Mouse (Mus musculus) heart, postnatal 0 days (tissue): ENCODE data around the gene Bmf. TPM values are rescaled to one million over a fixed set of nuclear protein-coding genes. Genes with fewer than 3 reads are reported as not detected.

Experiments
- ATAC-seq: fragments of 200-750 bp; cut with Nextera tagmentation; 2 replicates; pipeline ENCODE4 v1.8.0; 2017; ENCODE audit warnings: low read depth, moderate number of reproducible peaks, moderate library complexity; ENCODE audit not compliant: insufficient read depth
- DNase-seq: peaks from one replicate; pipeline ENCODE4 v3.0.0-alpha.2; 2016; ENCODE audit warnings: low spot score
- H3K27ac ChIP-seq: fragments of 300-500 bp; sonication (generic); 2 replicates; pipeline ENCODE4 v1.5.1; 2014; ENCODE audit warnings: low read depth, mild to moderate bottlenecking
- H3K27me3 ChIP-seq: fragments of 300-500 bp; sonication (generic); 2 replicates; pipeline ENCODE4 v1.6.1; 2014; ENCODE audit warnings: low read length, mixed read lengths; ENCODE audit not compliant: control insufficient read depth, insufficient read depth
- H3K36me3 ChIP-seq: fragments of 300-500 bp; sonication (generic); replicated peaks from 2 replicates; pipeline ENCODE4 v1.6.1; 2014; ENCODE audit warnings: low read length, mixed read lengths; ENCODE audit not compliant: control insufficient read depth, insufficient read depth
- H3K4me1 ChIP-seq: fragments of 300-500 bp; sonication (generic); 2 replicates; pipeline ENCODE4 v1.6.1; 2014; ENCODE audit warnings: antibody characterized with exemption; ENCODE audit not compliant: control insufficient read depth, insufficient read depth
- H3K4me2 ChIP-seq: fragments of 300-500 bp; sonication (generic); 2 replicates; pipeline ENCODE4 v1.6.1; 2014; ENCODE audit warnings: low read depth, mild to moderate bottlenecking, low read length, moderate library complexity
- H3K4me3 ChIP-seq: fragments of 300-500 bp; sonication (generic); 2 replicates; pipeline ENCODE4 v1.5.1; 2014; ENCODE audit warnings: low read depth, low read length
- H3K9ac ChIP-seq: fragments of 300-500 bp; sonication (generic); replicated peaks from 2 replicates; pipeline ENCODE4 v1.6.1; 2014; ENCODE audit warnings: low read depth, low read length, mixed read lengths
- H3K9me3 ChIP-seq: fragments of 300-500 bp; sonication (generic); replicated peaks from 2 replicates; pipeline ENCODE4 v1.6.1; 2016; ENCODE audit warnings: low read length; ENCODE audit not compliant: control insufficient read depth
- CTCF ChIP-seq: IDR thresholded peaks from 2 replicates; pipeline ENCODE4 v1.5.1; 2016; ENCODE audit warnings: antibody characterized with exemption, control low read depth, low read depth
- EP300 ChIP-seq: IDR thresholded peaks from 2 replicates; pipeline ENCODE4 v1.6.1; 2016; ENCODE audit warnings: antibody characterized with exemption, low read depth
- WGBS: fragments of 180-500 bp; shearing (Covaris S2); extraction: QIAGEN DNeasy Blood & Tissue Kit; methylation state at CpG from one replicate; pipeline ENCODE4 v1.1.7; 2014; 5-methylcytosine and 5-hydroxymethylcytosine counted together
- polyA plus RNA-seq: library from polyadenylated mRNA; unstranded; fragments of >200 nt; fragmentation: Nextera tagmentation; extraction: Ambion mirVana; gene quantifications from 2 replicates; pipeline ENCODE4 v1.2.1, GENCODE M21; 2015
- total RNA-seq: library from RNA; depleted of rRNA; stranded (reverse); fragments of >200 nt; gene quantifications from 2 replicates; pipeline ENCODE4 v1.2.3, GENCODE M21; 2014; ENCODE audit warnings: low replicate concordance

The Bmf gene
- total and polyA plus RNA-seq, 2 experiments from 2014 or later, result 1.5 to 14.5 TPM

DNA sequence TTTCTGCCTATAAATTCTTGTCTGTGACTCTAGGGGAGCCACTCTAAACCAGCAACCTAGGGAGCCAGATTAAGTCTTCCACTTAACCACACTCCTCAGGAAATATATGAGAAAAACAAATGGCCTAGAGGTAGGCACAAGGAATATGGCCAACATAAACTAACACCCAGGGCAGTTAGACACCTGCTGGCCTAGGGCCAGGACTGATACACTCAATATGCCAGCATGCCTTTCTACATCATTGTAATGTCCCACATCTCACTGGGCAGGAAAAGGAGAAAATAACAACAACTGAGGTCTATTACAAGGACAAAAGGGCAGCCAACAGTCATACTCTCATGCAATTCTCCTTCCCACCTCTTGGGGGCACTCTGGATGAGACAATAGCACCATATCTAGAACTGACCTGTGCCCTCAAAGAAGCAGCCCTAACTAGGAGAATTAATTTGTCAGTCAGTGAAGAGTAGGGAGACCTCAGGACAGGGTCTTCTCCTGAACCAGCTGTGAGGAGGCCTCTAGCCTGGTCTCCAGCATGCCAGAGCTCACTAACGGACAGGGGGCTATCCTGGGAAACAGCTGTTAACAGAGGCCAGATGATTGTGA is 6.4 kb downstream of the Bmf start:
- H3K36me3 ChIP-seq, result peaks cover 3% of the 10 kb centered on the region; the same call in 1 of the 2 replicates
- peak overlapping the region; percentile 99 for H3K27ac ChIP-seq
- H3K4me1 ChIP-seq, result peaks cover 87% of the 10 kb centered on the region
- H3K9me3 ChIP-seq, result no peaks in the 10 kb centered on the region
- H3K4me2 ChIP-seq, result no peak overlapping the region
- no peak overlapping the region for H3K4me3 ChIP-seq
- WGBS, result 78% methylated on average over 1 of the region's 1 CpGs
- TF ChIP-seq CTCF (no peak), EP300 (no peak)
- H3K27me3 ChIP-seq, result no peaks in the 10 kb centered on the region
- DNase-seq (no peak), ATAC-seq (no peak)
- 0 out of 2 replicates have a peak overlapping the region, but pooled peaks have one; percentile 22 for H3K9ac ChIP-seq

DNA sequence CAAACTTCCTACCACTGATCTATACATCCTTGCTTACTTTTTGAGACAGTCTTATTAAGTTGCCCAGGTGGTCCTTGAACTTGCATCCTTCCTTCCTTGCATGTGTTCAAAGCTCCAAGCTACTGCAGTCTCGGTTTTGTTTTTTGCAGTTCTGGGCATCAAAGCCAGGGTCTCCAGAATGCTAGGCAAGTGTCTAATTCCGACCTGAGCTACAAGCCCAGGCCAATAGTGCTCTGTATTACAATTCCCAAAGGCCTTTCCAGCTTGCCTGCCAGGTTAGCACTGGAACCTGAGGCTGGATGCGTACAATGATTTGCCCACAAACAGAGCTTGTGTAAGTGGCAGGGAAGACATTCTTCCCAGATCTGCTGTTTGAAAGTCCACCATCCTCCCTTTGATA is 7.8 kb downstream of the Bmf start:
- peaks cover 3% of the 10 kb centered on the region; the same call in 1 of the 2 replicates for H3K36me3 ChIP-seq
- H3K9ac ChIP-seq, result no peak overlapping the region
- peak overlapping the region; percentile 99 for H3K27ac ChIP-seq
- no peak overlapping the region for H3K4me3 ChIP-seq
- ATAC-seq (no peak), DNase-seq (no peak)
- H3K9me3 ChIP-seq, result no peaks in the 10 kb centered on the region
- H3K4me1 ChIP-seq, result peaks cover 83% of the 10 kb centered on the region
- TF ChIP-seq CTCF, result no peak
- no peak for TF ChIP-seq EP300
- H3K27me3 ChIP-seq, result no peaks in the 10 kb centered on the region
- no peak overlapping the region for H3K4me2 ChIP-seq
- 79% methylated on average over 3 of the region's 3 CpGs for WGBS

DNA sequence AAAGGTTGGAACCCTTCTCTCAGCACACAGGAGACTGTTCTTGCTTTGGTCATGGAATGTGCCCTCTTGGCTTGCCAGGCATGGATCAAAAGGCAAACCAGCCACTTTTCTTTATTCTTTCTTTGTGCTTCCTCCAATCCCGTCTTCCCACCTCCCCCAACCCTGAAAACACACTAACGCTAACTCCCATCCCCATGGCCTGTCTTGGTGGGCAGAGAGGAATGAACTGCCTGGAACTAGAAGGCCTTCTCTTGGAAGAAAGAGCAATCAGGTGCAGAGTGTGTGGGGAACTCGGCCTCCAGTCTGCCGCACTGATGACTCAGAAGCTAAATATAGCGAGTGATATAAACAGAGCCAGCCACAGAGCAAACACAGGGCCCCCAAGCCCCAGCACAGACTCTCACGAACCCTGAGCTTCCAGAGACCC is 8.8 kb downstream of the Bmf start:
- Histone ChIP-seq H3K9ac (peak overlapping the region; percentile 56; the same call in 1 of the 2 replicates), H3K4me3 (no peak overlapping the region), H3K9me3 (no peaks in the 10 kb centered on the region), H3K27ac (peak overlapping the region; percentile 99), H3K4me2 (peak overlapping the region; percentile 30; the same call in 1 of the 2 replicates), H3K27me3 (no peaks in the 10 kb centered on the region), H3K36me3 (peaks cover 3% of the 10 kb centered on the region; the same call in 1 of the 2 replicates), H3K4me1 (peaks cover 81% of the 10 kb centered on the region)
- TF ChIP-seq EP300 (no peak; the same call in 1 of the 2 replicates), CTCF (no peak)
- peak; percentile 92 for DNase-seq
- peak; percentile 78 for ATAC-seq
- WGBS, result 4% methylated on average over 6 of the region's 6 CpGs

DNA sequence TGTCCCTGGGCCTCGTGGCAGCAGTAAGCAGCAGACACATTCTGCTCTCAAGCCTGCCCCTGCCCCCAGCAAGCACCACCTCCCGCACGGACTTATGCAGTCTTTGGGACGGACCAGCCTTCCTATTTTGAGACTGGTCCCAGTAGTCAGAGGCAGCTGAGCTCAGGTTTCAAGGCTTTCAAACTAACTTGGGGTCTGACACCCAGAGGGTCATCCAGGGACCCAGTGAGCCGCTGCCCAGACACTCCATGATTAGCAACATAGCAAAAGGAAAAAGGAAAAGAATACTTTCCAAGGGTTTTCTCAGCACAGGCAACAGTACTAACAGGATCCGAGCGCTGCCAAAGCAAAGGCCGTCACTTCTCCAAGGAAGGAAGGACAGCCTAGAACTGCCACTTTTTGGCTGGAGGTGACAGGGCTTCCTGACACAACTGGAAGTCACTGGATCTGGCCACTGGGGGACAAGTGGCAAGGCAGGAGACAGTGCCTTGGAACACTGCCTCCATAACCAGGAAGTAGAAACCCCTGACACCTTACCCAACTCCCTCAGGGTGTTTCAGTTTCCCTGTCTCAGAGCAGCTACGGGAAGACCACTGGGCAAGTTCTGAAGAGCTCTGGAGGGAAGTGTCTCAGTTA is 9.5 kb downstream of the Bmf start:
- Histone ChIP-seq H3K4me2 (no peak overlapping the region), H3K27me3 (no peaks in the 10 kb centered on the region), H3K4me3 (no peak overlapping the region), H3K9ac (peak overlapping the region; percentile 56), H3K27ac (peak overlapping the region; percentile 99), H3K4me1 (peaks cover 75% of the 10 kb centered on the region), H3K36me3 (peaks cover 3% of the 10 kb centered on the region; the same call in 1 of the 2 replicates), H3K9me3 (no peaks in the 10 kb centered on the region)
- DNase-seq, result peak; percentile 51
- TF ChIP-seq EP300, result no peak
- TF ChIP-seq CTCF, result no peak
- peak; percentile 9; the same call in 1 of the 2 replicates for ATAC-seq
- WGBS, result 16% methylated on average over 9 of the region's 9 CpGs

DNA sequence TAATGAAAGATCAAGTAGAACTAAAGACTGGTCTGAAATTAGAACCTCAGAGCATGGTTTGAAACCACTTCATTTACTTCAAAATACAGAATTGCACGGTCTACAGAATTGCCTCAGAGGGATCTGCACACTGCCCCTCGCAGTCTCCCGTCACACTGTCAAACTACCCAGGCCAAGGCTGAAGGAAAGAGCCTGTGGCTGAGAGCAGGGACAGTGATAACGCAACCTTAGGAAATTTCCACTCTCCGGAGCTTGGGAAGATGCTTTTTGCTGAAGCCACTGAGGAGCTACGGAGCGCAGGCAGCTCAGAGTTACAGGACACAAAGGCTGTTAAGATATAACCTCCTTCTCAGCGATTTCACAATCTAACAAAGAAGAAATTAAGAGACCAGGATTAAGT is 10.4 kb downstream of the Bmf start:
- peak overlapping the region; percentile 99 for H3K27ac ChIP-seq
- peaks cover 3% of the 10 kb centered on the region; the same call in 1 of the 2 replicates for H3K36me3 ChIP-seq
- no peak for ATAC-seq
- 52% methylated on average over 8 of the region's 8 CpGs for WGBS
- DNase-seq, result no peak
- no peak overlapping the region for H3K9ac ChIP-seq
- TF ChIP-seq EP300, result no peak
- TF ChIP-seq CTCF, result no peak
- no peak overlapping the region for H3K4me2 ChIP-seq
- H3K4me3 ChIP-seq, result no peak overlapping the region
- H3K4me1 ChIP-seq, result peaks cover 65% of the 10 kb centered on the region
- H3K27me3 ChIP-seq, result no peaks in the 10 kb centered on the region
- H3K9me3 ChIP-seq, result no peaks in the 10 kb centered on the region
